Mouse (Mus musculus): ENCODE measurements around the gene N4bp2l2. TPM values are rescaled to one million over a fixed set of nuclear protein-coding genes. Genes with fewer than 3 reads are reported as not detected.
A peak's percentile ranks its signal among the peaks of the same experiment; 100 is the strongest.

The N4bp2l2 gene
- total and polyA plus RNA-seq, 3 experiments, result 53.1 to 84.4 (median 80.0) TPM

DNA sequence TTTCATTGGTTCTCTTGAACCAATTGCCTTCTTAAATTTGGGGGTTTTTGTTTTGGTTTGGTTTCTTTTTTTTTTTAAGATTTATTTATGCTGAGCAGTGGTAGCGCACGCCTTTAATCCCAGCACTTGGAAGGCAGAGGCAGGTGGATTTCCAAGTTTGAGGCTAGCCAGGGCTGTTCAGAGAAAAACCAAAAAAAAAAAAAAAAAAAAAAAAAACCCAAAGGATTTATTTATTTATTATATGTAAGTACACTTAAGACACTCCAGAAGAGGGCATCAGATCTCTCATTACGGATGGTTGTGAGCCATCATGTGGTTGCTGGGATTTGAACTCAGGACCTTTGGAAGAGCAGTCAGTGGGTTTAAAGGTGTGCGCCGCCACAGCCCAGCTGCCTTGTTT is 105.1 kb downstream of the N4bp2l2 start:
- DNase-seq (ENCODE audit: extremely low read depth), result no peak
- dilution Hi-C loops (cut with MboI; ENCODE audit: extremely low pct_ligation_motif_present, extremely low pct_unique_long_range_greater_than_20kb, low sequenced_read_pairs), result no loop called here
- no peak for TF ChIP-seq ETS1 (conservative IDR thresholded peaks at IDR 0.05; ENCODE audit: low read depth, low read length)
- TF ChIP-seq ZNF384 (IDR thresholded peaks at IDR 0.05; ENCODE audit: low read depth, low read length), result peak; percentile 53

DNA sequence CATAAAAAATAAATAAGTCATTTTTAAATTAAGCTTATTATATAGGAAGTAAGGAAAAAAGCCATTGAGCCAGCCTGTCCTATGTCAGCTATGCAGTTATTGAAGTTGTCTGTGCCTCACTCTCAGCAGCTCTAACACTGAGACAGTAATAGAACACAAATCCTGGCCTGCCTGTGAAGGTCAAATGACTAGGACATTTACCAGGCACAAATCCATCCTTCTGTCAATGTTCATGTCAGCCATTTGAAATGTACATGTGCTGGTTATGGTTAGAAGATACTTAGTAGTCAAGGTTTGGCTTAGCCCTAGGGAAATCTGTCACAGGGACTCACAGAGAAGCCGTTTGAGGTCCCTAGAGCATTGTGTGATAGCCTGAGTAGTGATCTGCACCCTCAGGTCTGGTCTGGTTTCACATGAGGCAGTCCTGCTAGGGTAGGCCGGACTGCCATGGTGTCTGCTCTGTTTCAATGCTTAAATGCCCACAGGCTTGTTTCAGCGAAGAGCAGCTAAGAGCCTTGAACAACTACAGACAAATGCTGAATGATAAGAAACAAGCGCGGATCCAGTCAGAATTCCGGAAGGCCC is 106.4 kb downstream of the N4bp2l2 start:
- no peaks in the 10 kb centered on the region for H3K9me3 ChIP-seq (replicated peaks; ENCODE audit: low read length)
- TF ChIP-seq JUND (conservative IDR thresholded peaks at IDR 0.05; ENCODE audit: low read depth, low read length) (no peak), GABPA (IDR thresholded peaks at IDR 0.05; ENCODE audit: insufficient replicate concordance, low read depth, low read length) (no peak), MXI1 (IDR thresholded peaks at IDR 0.05; ENCODE audit: low read depth, low read length) (no peak), EP300 (IDR thresholded peaks at IDR 0.05; ENCODE audit: low read length) (no peak), BHLHE40 (IDR thresholded peaks at IDR 0.05; ENCODE audit: low read depth, low read length) (no peak), USF2 (conservative IDR thresholded peaks at IDR 0.05; ENCODE audit: low read depth, low read length) (no peak), MYC (IDR thresholded peaks at IDR 0.05; ENCODE audit: low read depth, low read length) (no peak), MEF2A (IDR thresholded peaks at IDR 0.05; ENCODE audit: borderline replicate concordance, low read depth, low read length) (no peak), ELF1 (IDR thresholded peaks at IDR 0.05; ENCODE audit: low read depth, low read length) (no peak), USF1 (IDR thresholded peaks at IDR 0.05; ENCODE audit: low read depth, low read length) (no peak), E2F4 (IDR thresholded peaks at IDR 0.05; ENCODE audit: insufficient replicate concordance, low read depth, low read length) (no peak)
- H3K27ac ChIP-seq (ENCODE audit: insufficient read depth, low read depth), result no peak overlapping the region
- H3K27me3 ChIP-seq (replicated peaks), result no peaks in the 10 kb centered on the region
- DNase-seq (ENCODE audit: extremely low read depth), result peak; percentile 9
- no peaks in the 10 kb centered on the region for H3K79me2 ChIP-seq (replicated peaks; ENCODE audit: control insufficient read depth, extremely low read depth, insufficient read depth, poor library complexity, severe bottlenecking)
- dilution Hi-C loops (cut with MboI; ENCODE audit: extremely low pct_ligation_motif_present, extremely low pct_unique_long_range_greater_than_20kb, low sequenced_read_pairs) (no loop called here), in situ Hi-C loops (cut with MboI; ENCODE audit: low pct_ligation_motif_present, low pct_unique_long_range_greater_than_20kb, low sequenced_read_pairs) (no loop called here)
- H3K4me2 ChIP-seq (ENCODE audit: insufficient read depth, low read depth, poor library complexity, severe bottlenecking), result no peak overlapping the region
- peaks cover 38 to 79% of the 10 kb centered on the region in 2 experiments for H3K36me3 ChIP-seq (replicated peaks in 1 of 2; ENCODE audit: control insufficient read depth in 1 of 2, insufficient read depth in 1 of 2, low read length in 1 of 2)
- no peak overlapping the region for H3K9ac ChIP-seq (ENCODE audit: insufficient read depth, low read depth)
- H3K4me1 ChIP-seq (ENCODE audit: control insufficient read depth in 1 of 2, insufficient read depth in 2 of 2), result peaks cover 0 to 3% of the 10 kb centered on the region in 2 experiments; a peak in 2 of 4 replicates
- no peak overlapping the region for H3K4me3 ChIP-seq (replicated peaks in 1 of 3; ENCODE audit: low read depth in 2 of 3, low read length in 2 of 3, poor library complexity in 1 of 3)

More for the DNA sequence above, 105.1 kb downstream of the N4bp2l2 start:
- Histone ChIP-seq H3K4me3 (replicated peaks in 1 of 3; ENCODE audit: low read depth in 2 of 3, low read length in 2 of 3, poor library complexity in 1 of 3) (no peak overlapping the region), H3K27me3 (replicated peaks) (no peaks in the 10 kb centered on the region), H3K36me3 (replicated peaks in 1 of 2; ENCODE audit: control insufficient read depth in 1 of 2, insufficient read depth in 1 of 2, low read length in 1 of 2) (peaks cover 43 to 86% of the 10 kb centered on the region in 2 experiments), H3K79me2 (replicated peaks; ENCODE audit: control insufficient read depth, extremely low read depth, insufficient read depth, poor library complexity, severe bottlenecking) (no peaks in the 10 kb centered on the region; the same call in 1 of the 2 replicates), H3K9me3 (replicated peaks; ENCODE audit: low read length) (no peaks in the 10 kb centered on the region), H3K4me2 (ENCODE audit: insufficient read depth, low read depth, poor library complexity, severe bottlenecking) (no peak overlapping the region), H3K4me1 (ENCODE audit: control insufficient read depth in 1 of 2, insufficient read depth in 2 of 2) (peaks cover 0 to 3% of the 10 kb centered on the region in 2 experiments; a peak in 2 of 4 replicates), H3K27ac (ENCODE audit: insufficient read depth, low read depth) (no peak overlapping the region), H3K9ac (ENCODE audit: insufficient read depth, low read depth) (no peak overlapping the region)
- in situ Hi-C loops (cut with MboI; ENCODE audit: low pct_ligation_motif_present, low pct_unique_long_range_greater_than_20kb, low sequenced_read_pairs), result no loop called here

Other genes with a start within 250 kb of the N4bp2l2 start
- gene Zar1l, start 148.0 kb downstream of the N4bp2l2 start, total RNA-seq (2012; rRNA removed), result not detected in 2 replicates
- gene Zar1l, start 148.0 kb downstream of the N4bp2l2 start, total RNA-seq (2014; rRNA removed), result not detected in 2 replicates
- gene Zar1l, start 148.0 kb downstream of the N4bp2l2 start, polyA plus RNA-seq (2012; ENCODE audit: insufficient read length, low read depth), result not detected in 2 replicates
- 17.1 and 21.5 TPM in 2 replicates for gene Brca2, start 143.6 kb downstream of the N4bp2l2 start, total RNA-seq (2012; rRNA removed)
- 13.8 and 17.3 TPM in 2 replicates for gene Brca2, start 143.6 kb downstream of the N4bp2l2 start, total RNA-seq (2014; rRNA removed)
- gene Brca2, start 143.6 kb downstream of the N4bp2l2 start, polyA plus RNA-seq (2012; ENCODE audit: insufficient read length, low read depth), result 21.9 and 24.0 TPM in 2 replicates
- gene N4bp2l1, start 69.0 kb downstream of the N4bp2l2 start, total RNA-seq (2012; rRNA removed), result 6.5 and 10.2 TPM in 2 replicates
- gene N4bp2l1, start 69.0 kb downstream of the N4bp2l2 start, total RNA-seq (2014; rRNA removed), result 8.9 and 9.5 TPM in 2 replicates
- gene N4bp2l1, start 69.0 kb downstream of the N4bp2l2 start, polyA plus RNA-seq (2012; ENCODE audit: insufficient read length, low read depth), result 16.4 and 18.6 TPM in 2 replicates
- gene Pds5b, start 7.6 kb upstream of the N4bp2l2 start, total RNA-seq (2012; rRNA removed), result 14.3 and 15.0 TPM in 2 replicates
- gene Pds5b, start 7.6 kb upstream of the N4bp2l2 start, total RNA-seq (2014; rRNA removed), result 27.4 and 27.5 TPM in 2 replicates
- gene Pds5b, start 7.6 kb upstream of the N4bp2l2 start, polyA plus RNA-seq (2012; ENCODE audit: insufficient read length, low read depth), result 26.0 and 31.1 TPM in 2 replicates